Mouse (Mus musculus): ENCODE measurements around the gene Galk1.

GRCm38 (mm10) chr11:116040593-116040992 lies 28.1 kb upstream of the Galk1 start:
- no peak for TF ChIP-seq CTCF (IDR thresholded peaks at IDR 0.05; ENCODE audit: borderline replicate concordance, extremely low read depth, insufficient read depth, insufficient read length)
- no peak for TF ChIP-seq POLR2A (IDR thresholded peaks at IDR 0.05; ENCODE audit: borderline replicate concordance, extremely low read depth, insufficient read depth, insufficient read length, poor library complexity, severe bottlenecking)
